ENCODE assay signal across 15 mouse cellular contexts in genomic region chr3:94804976-94805375, GRCm38 (mm10). TPM values are rescaled to one million over a fixed set of nuclear protein-coding genes. Genes with fewer than 3 reads are reported as not detected.
DNase-seq lines count a peak whose midpoint lies in the region; ATAC-seq and TF ChIP-seq lines count a peak whose summit lies in the region.
"Had no signal": no experiment of that assay in that cellular context is flagged by ENCODE, and none has a peak within 500 bp of the region (broad histone marks: within the 10 kb centered on the region; RNA-seq: fewer than 3 reads in every experiment).

No protein-coding gene starts in this region.

- TF ChIP-seq POLR2A in testis, adult 2 months (IDR thresholded peaks at IDR 0.05; ENCODE audit: control insufficient read depth, low read depth, low read length): no peak

- WGBS in lung, embryonic 15.5 days: 76% methylated on average over 4 of the region's 4 CpGs
- WGBS in limb, embryonic 13.5 days: 77% methylated on average over 4 of the region's 4 CpGs

- 0 out of 2 replicates have a peak overlapping the region, but pooled peaks have one; percentile 66 for H3K27ac ChIP-seq in lung, embryonic 15.5 days
- H3K27ac ChIP-seq in testis, adult 2 months (ENCODE audit: control insufficient read depth, insufficient read depth, low read depth, low read length): peak overlapping the region; percentile 36
- peak overlapping the region; percentile 64 for H3K27ac ChIP-seq in limb, embryonic 13.5 days
- H3K27ac ChIP-seq: embryonic facial prominence, embryonic 13.5 days; heart, embryonic 10.5 days; hindbrain, embryonic 13.5 days had no signal

- H3K4me3 ChIP-seq in lung, embryonic 15.5 days: no peak overlapping the region
- no peak overlapping the region for H3K4me3 ChIP-seq in testis, adult 2 months (ENCODE audit: control insufficient read depth, low read depth, low read length)
- H3K4me3 ChIP-seq in limb, embryonic 13.5 days: no peak overlapping the region
- H3K4me3 ChIP-seq: embryonic facial prominence, embryonic 13.5 days; heart, embryonic 10.5 days; hindbrain, embryonic 13.5 days had no signal

- no peak for DNase-seq in lung, postnatal 25 days (ENCODE audit: low spot score)
- no peak for DNase-seq in testis, postnatal 10 days (ENCODE audit: low spot score)
- DNase-seq in layer of hippocampus, adult 8-10 months (ENCODE audit: low spot score in 2 of 2): no peak
- DNase-seq in cerebellum, adult 11-12 months: no peak
- DNase-seq: cerebellum, adult 18-20 months; cerebellum, adult 9-11 months; gastrocnemius, postnatal 10 days; heart, postnatal 4 days had no signal

- H3K36me3 ChIP-seq in lung, embryonic 15.5 days: no peaks in the 10 kb centered on the region
- H3K36me3 ChIP-seq in testis, adult 2 months (ENCODE audit: control insufficient read depth, insufficient read depth, low read length): no peaks in the 10 kb centered on the region
- no peaks in the 10 kb centered on the region for H3K36me3 ChIP-seq in limb, embryonic 13.5 days
- H3K36me3 ChIP-seq: embryonic facial prominence, embryonic 13.5 days; heart, embryonic 10.5 days; hindbrain, embryonic 13.5 days had no signal

- no peak for ATAC-seq in lung, embryonic 15.5 days (ENCODE audit: borderline replicate concordance, extremely low read depth, low FRiP score, low TSS enrichment)
- no peak for ATAC-seq in limb, embryonic 13.5 days (ENCODE audit: low FRiP score, low read depth)
- ATAC-seq: hindbrain, postnatal 0 days had no signal

- no peak overlapping the region for H3K4me2 ChIP-seq in lung, embryonic 15.5 days
- no peak overlapping the region for H3K4me2 ChIP-seq in limb, embryonic 13.5 days (replicated peaks)

- H3K27me3 ChIP-seq in lung, embryonic 15.5 days: no peaks in the 10 kb centered on the region
- no peaks in the 10 kb centered on the region for H3K27me3 ChIP-seq in testis, adult 2 months (ENCODE audit: control insufficient read depth, insufficient read depth, low read length)
- 0 out of 2 replicates have a peak, but pooled peaks cover 6% of the 10 kb centered on the region for H3K27me3 ChIP-seq in limb, embryonic 13.5 days
- H3K27me3 ChIP-seq: embryonic facial prominence, embryonic 13.5 days had no signal

- TF ChIP-seq CTCF in testis, adult 2 months (IDR thresholded peaks at IDR 0.05; ENCODE audit: control insufficient read depth, insufficient read depth, insufficient replicate concordance, low read depth, low read length): no peak

- H3K9ac ChIP-seq in lung, embryonic 15.5 days: no peak overlapping the region
- H3K9ac ChIP-seq in limb, embryonic 13.5 days: no peak overlapping the region
- H3K9ac ChIP-seq: hindbrain, embryonic 13.5 days had no signal

- 0 out of 2 replicates have a peak, but pooled peaks cover 5% of the 10 kb centered on the region for H3K4me1 ChIP-seq in lung, embryonic 15.5 days
- peaks cover 2% of the 10 kb centered on the region for H3K4me1 ChIP-seq in testis, adult 2 months (ENCODE audit: control insufficient read depth, insufficient read depth, low read length)
- H3K4me1 ChIP-seq in limb, embryonic 13.5 days: peaks cover 15% of the 10 kb centered on the region
- H3K4me1 ChIP-seq: embryonic facial prominence, embryonic 13.5 days had no signal

- H3K9me3 ChIP-seq in lung, embryonic 15.5 days: no peaks in the 10 kb centered on the region
- no peaks in the 10 kb centered on the region for H3K9me3 ChIP-seq in limb, embryonic 13.5 days
- H3K9me3 ChIP-seq: embryonic facial prominence, embryonic 13.5 days; heart, embryonic 10.5 days; hindbrain, embryonic 13.5 days had no signal

RNA-seq across cellular contexts. Expression of gene Cgn, which starts 18.7 kb away (rescaled TPM):
- polyA plus RNA-seq in lung, embryonic 15.5 days (2015; fragmentation: Nextera tagmentation; extraction: Ambion mirVana): 28.8 and 29.7 TPM in 2 replicates
- polyA plus RNA-seq in testis, adult 2 months (2012; rRNA removed): 12.6 and 17.4 TPM in 2 replicates
- 7.1 and 7.3 TPM in 2 replicates for polyA plus RNA-seq in limb, embryonic 13.5 days (2015; fragmentation: Nextera tagmentation; extraction: Ambion mirVana)
- total RNA-seq in layer of hippocampus, adult 8-10 months (2022): 1 to 10 TPM; 4.0 to 5.5 (median 4.7) TPM

RNA-seq across cellular contexts. Expression of gene Pogz, which starts 32.4 kb away (rescaled TPM):
- polyA plus RNA-seq in lung, embryonic 15.5 days (2015; fragmentation: Nextera tagmentation; extraction: Ambion mirVana): 13.7 and 16.3 TPM in 2 replicates
- 13.9 and 15.9 TPM in 2 replicates for polyA plus RNA-seq in testis, adult 2 months (2012; rRNA removed)
- 21.2 and 25.0 TPM in 2 replicates for polyA plus RNA-seq in limb, embryonic 13.5 days (2015; fragmentation: Nextera tagmentation; extraction: Ambion mirVana)
- total RNA-seq in layer of hippocampus, adult 8-10 months (2022): 10 to 100 TPM; 52.0 to 71.5 (median 61.4) TPM
